Mouse (Mus musculus) brain, embryonic 14.5 days (tissue): Measurements from ENCODE around the gene Tnp2. TPM values are rescaled to one million over a fixed set of nuclear protein-coding genes. Genes with fewer than 3 reads are reported as not detected.

Source experiments
- DNase-seq: peaks from one replicate; pipeline ENCODE4 v3.0.0-alpha.2; 2011; ENCODE audit warnings: low read depth
- CTCF ChIP-seq: fragments of 200-500 bp; IDR thresholded peaks from 2 replicates; pipeline ENCODE4 v1.5.1; 2012; ENCODE audit warnings: inconsistent platforms, mild to moderate bottlenecking, moderate library complexity, borderline replicate concordance; ENCODE audit not compliant: insufficient read depth, insufficient read length; ENCODE audit errors: extremely low read depth
- POLR2A ChIP-seq: fragments of 200-500 bp; IDR thresholded peaks from 2 replicates; pipeline ENCODE4 v1.6.1; 2012; ENCODE audit warnings: mild to moderate bottlenecking, inconsistent platforms, borderline replicate concordance; ENCODE audit not compliant: poor library complexity, insufficient read depth, insufficient read length, severe bottlenecking; ENCODE audit errors: extremely low read depth
- polyA plus RNA-seq: library from polyadenylated mRNA; depleted of rRNA; stranded (reverse); fragments of >200 nt; gene quantifications from 2 replicates; pipeline ENCODE4 v1.2.3, GENCODE M21; 2012

Gene Tnp2
- polyA plus RNA-seq, 1 experiment: not detected

DNA sequence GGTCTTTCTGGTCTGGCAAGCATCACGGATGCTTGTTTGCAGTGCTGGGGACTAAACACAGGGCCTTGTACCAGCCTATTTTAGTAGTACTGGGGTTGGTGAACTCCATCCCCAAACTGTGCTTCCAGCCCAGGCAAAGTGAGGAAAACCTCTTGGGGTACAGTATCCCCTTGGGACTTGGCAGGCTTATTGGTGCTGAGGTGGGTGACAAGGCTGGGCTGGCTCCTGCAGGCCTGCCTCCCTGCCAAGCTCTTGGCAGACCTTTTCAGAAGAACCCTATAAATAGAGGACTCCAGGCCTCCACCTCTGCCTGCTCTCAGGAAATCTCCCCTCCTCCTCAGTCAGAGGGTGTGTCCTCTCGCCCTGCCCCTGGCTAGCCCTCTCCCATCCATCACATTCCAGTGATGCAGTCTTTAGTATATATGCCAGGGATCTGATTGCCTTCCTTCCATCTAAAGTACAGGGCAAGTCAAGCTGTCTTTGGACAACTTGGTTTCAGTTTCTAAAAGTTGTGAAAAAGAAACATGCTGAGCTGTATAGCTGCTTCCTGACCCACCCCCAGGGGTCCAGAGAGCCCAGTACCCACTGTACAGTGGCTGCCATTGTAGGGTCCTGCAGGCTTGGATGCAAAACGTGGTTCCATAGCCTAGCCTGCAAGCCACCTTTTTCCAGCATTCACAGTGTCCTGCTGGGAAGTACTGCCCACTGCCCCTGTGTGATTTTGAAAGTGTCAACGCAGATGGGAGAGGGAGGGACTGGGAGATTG lies 1.5 kb downstream of the Tnp2 start:
- no peak for TF ChIP-seq CTCF
- TF ChIP-seq POLR2A: no peak
- DNase-seq: no peak

DNA sequence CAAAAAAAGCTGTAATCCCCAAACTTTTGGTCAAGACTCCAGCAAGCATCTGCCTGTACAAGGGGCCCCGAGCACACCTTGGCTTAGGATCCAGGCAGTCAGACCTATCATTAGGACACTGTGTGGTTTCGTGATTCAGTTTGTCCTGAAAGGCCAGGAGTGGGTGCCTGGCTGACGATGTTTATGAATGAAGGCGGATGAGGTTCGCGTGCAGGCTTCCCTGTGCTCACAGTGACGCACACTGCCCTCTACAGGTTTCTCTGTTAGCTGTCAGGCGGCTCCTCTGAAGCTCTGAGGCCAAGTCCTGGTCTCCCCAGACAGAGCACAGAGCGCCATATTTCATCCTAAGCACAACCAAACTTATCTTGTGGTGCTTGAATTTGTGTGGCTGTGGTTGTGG lies 2.2 kb downstream of the Tnp2 start:
- peak; percentile 95 for DNase-seq
- TF ChIP-seq CTCF: peak; percentile 92
- TF ChIP-seq POLR2A: no peak

DNA sequence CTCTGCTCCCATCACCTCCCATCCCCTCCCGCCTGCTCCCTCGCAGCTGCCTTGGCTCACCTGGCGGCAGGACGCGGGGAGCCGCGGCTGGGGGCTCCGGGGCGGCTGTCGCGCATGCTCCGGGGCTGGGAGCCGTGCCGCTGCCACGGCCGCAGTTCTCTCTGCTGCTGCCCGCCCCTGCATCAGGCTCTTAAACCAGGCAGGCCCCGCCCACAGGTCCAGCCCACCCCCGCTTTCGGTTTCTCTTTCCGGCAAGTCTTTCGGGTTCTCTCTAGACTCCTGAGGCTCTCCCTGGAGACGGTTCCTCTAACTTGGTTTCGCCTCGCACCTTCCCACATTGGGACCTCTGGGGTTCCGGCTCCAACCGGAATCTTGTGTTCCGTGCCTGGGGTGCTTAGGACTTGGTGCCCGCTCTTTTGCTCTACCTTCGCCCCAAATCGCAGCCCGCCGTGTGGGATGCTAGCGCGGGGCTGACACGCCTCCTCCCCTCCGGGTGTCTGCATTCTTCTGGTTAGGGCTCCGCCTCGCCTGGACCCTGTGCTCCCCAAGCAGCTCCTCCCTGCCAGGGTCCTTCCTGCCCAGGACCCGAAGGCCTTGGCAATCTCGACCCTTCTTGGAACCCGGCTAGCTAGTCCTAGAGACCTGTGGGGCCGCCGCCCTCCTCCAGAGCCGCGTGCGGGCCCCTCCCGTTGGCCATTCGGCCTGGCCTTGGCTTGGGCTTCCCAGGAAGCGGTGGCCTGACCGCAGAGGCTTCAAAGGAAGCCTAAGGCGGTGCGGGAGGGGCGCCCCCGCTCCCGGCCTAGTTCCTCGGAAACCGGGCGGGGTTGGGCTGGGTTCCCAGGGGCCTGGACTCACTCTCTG lies 2.9 kb downstream of the Tnp2 start, which contains the start of gene Socs1:
Gene Socs1 (minus strand): TSS at position 166 of the 861 bp plus-strand sequence.
- no peak for TF ChIP-seq CTCF
- peak; percentile 77 for TF ChIP-seq POLR2A
- peak; percentile 96 for DNase-seq

DNA sequence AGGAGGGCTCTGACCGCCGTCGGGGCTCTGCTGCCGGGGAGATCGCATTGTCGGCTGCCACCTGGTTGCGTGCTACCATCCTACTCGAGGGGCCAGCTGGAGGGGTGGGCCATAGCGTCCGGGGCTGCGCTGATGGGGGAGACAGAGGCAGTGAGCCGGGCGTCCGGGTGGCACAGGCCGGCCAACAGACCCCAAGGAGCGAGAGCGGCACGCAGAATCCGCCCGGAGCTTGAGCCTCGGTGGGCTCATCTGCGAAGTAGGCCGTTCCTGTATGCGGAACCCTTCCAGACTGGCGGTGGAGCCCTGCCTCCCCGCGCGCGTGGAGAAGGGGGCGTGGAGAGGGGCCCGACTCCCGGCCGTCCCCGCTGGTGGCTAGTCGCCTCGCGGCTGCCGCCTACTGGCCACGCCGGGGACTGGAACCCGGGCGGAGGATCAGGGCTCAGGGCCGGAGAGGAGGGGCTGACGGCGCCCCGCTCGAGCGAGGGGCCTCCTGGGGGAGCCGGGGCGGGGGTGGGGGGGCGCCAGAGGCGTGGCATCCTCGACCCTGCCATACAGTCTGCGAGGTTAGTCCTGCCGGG lies 3.6 kb downstream of the Tnp2 start:
- peak; percentile 92 for DNase-seq
- TF ChIP-seq CTCF (peak; percentile 82), POLR2A (peak; percentile 34; the same call in 1 of the 2 replicates)

DNA sequence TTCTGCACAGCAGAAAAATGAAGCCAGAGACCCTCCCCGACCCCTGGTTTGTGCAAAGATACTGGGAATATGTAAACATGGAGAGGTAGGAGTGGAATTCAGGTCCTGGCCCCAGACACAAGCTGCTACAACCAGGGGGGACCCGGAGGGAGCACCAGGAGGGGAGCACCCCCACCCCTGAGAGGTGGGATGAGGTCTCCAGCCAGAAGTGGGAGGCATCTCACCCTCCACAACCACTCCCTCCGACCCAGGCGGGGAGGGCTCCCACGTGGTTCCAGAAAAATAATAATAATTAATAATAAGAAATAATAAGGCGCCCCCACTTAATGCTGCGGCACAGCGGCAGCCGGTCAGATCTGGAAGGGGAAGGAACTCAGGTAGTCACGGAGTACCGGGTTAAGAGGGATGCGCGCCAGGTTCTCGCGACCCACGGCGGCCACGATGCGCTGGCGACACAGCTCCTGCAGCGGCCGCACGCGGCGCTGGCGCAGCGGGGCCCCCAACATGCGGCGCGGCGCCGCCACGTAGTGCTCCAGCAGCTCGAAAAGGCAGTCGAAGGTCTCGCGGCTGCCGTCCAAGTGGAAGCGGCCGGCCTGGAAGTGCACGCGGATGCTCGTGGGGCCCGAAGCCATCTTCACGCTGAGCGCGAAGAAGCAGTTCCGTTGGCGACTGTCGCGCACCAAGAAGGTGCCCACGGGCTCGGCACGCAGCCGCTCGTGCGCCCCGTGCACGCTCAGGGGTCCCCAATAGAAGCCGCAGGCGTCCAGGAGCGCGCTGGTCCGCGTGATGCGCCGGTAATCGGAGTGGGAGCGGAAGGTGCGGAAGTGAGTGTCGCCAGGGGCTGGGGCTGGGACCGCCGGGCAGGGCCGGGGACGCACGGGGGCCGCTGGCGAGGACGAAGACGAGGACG lies 4.3 kb downstream of the Tnp2 start:
- DNase-seq: peak; percentile 60
- TF ChIP-seq CTCF (peak; percentile 10; the same call in 1 of the 2 replicates), POLR2A (no peak)

DNA sequence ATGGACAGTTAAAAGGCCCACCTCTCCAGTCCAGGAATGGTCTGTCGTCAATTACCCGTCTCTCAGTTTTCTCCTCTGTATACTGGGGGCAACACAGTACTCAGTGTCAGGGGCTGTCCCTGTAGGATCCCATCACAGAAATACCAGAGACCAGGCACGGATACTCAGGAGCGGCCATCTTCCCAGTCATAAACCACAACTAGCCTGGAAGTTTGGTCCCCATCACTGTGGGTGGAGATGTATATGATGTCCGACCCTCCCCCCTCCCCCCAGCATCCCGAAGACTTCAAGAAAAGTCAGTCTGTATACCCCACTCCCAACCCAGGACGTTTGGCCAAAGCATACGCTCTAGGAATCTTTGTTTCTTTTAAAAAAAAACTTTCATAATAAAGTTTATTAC lies 5.0 kb downstream of the Tnp2 start:
- DNase-seq: no peak
- TF ChIP-seq CTCF (no peak), POLR2A (no peak)

DNA sequence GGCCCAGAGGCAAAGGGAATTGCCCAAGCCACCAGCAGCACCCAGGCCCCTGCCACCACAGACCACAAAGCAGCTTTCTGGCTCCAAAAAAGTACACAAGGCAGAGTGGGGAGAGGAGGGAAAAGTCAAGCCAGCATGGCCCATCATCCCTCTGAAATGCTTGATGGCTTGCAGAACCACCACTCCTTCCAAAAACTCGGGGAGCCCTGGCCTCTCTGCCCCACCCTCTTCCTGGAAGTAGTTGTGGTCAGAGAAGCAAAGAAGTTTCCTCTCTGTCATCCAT lies 5.4 kb downstream of the Tnp2 start:
- TF ChIP-seq POLR2A (no peak), CTCF (no peak)
- no peak for DNase-seq

DNA sequence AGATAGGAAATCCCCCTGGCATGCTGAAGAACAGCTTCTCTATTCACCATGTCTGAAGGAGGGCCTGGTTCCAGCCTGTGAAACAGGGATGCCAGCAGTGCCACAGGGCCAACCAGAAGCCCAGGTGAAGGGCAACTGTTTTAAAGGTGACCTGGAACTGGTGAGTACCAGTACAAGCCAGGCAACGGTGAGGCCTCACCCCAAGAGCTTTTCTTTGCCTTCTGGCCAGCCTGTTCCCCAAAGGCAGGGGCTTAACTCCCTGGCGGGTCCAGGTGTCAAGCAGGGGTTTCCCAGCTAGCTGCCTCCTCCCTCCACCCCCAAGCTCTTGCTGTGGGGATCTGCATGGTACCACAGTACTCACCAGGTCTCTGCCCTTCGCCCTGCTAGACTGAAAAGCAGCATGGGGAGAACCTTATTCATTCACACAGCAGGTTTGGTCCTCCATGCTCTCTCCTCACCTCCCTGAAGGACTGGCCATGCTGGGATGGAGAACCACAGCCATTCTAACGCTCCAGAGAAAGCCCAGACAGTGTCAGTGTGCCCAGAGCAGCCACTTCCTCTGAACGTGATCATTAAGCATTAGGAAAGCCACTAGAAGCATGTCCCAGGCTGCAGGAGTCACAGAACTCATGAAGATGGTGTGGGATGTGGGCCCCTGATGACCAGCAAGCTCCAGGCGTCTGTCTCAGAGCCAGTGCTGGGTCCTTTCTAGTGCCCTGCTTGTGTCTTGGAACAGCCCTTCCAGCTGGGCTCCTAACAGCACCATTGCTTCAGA lies 5.9 kb downstream of the Tnp2 start:
- no peak for DNase-seq
- TF ChIP-seq POLR2A (no peak), CTCF (no peak)

DNA sequence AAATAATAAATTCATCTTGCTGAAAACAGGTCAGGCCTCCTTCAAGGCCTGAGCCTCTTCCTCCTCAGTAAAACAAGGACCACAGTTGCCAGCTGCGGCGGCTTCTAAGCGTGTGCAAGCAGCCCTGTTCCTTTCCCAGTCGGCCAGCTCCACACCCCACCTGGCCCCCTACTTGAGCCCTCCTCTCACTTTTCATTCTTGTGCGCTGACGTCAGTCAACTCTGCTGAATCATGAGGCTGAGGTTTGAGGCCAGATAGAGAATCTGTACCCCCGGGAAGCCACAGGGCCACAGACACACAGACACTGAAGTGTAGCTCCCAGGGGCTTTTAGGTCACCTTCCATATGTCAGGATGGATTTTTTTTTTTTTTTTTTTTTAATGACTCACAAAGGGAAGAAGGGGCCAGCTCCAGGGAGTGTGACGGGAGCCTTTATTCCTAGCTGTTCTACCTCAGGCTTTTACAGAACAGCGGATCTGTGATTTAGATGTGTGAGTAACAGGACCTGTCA lies 6.5 kb downstream of the Tnp2 start:
- DNase-seq: peak; percentile 26
- TF ChIP-seq CTCF: no peak
- TF ChIP-seq POLR2A: no peak
